In genomic region chr1:91098887-91099286, GRCm38 (mm10) we compare ENCODE assay signal across 9 mouse cellular contexts. TPM values are rescaled to one million over a fixed set of nuclear protein-coding genes. Genes with fewer than 3 reads are reported as not detected.
A peak's percentile ranks its signal among the peaks of the same experiment; 100 is the strongest.
DNase-seq lines count a peak whose midpoint lies in the region; ATAC-seq and TF ChIP-seq lines count a peak whose summit lies in the region.
"Had no signal": no experiment of that assay in that cellular context is flagged by ENCODE, and none has a peak within 500 bp of the region (broad histone marks: within the 10 kb centered on the region; RNA-seq: fewer than 3 reads in every experiment).

No protein-coding gene starts in this region.

- H3K4me2 ChIP-seq in hindbrain, embryonic 12.5 days (replicated peaks): no peak overlapping the region

- H3K27ac ChIP-seq in ES-E14 (ENCODE audit: insufficient read depth, low read depth, low read length, poor library complexity, severe bottlenecking): no peak overlapping the region
- H3K27ac ChIP-seq in hindbrain, embryonic 12.5 days: no peak overlapping the region

- peak; percentile 46 for DNase-seq in ES-E14 (ENCODE audit: low read depth, low spot score)
- DNase-seq in c-Kit-positive CD71-positive TER-119-negative erythroid progenitor cells, embryonic 14.5 days (ENCODE audit: low read depth): peak; percentile 46
- DNase-seq in frontal cortex, postnatal 25 days (ENCODE audit: low spot score in 2 of 2): peak; percentile 57 to 67
- DNase-seq in layer of hippocampus, adult 9-11 months: peak; percentile 60
- peak; percentile 83 for DNase-seq in lung, postnatal 14 days
- peak; percentile 52 to 71 for DNase-seq in right cerebral cortex, postnatal 10 days (ENCODE audit: low spot score in 2 of 2)
- peak; percentile 76 for DNase-seq in urinary bladder, postnatal 14 days (ENCODE audit: low spot score)

- H3K9ac ChIP-seq in ES-E14 (ENCODE audit: insufficient read depth, low read depth, low read length, poor library complexity, severe bottlenecking): no peak overlapping the region
- H3K9ac ChIP-seq in hindbrain, embryonic 12.5 days: no peak overlapping the region

- no peaks in the 10 kb centered on the region for H3K9me3 ChIP-seq in ES-E14 (ENCODE audit: control insufficient read depth, insufficient read depth, low read depth, low read length)
- H3K9me3 ChIP-seq in hindbrain, embryonic 12.5 days (replicated peaks): no peaks in the 10 kb centered on the region

- in situ Hi-C loops in ES-E14 (cut with MboI; ENCODE audit: low sequenced_read_pairs in 2 of 2, unreplicated experiment in 2 of 2): no loop called here

- 12% methylated on average over 6 of the region's 6 CpGs for WGBS in hindbrain, embryonic 12.5 days

- no peaks in the 10 kb centered on the region for H3K27me3 ChIP-seq in hindbrain, embryonic 12.5 days

- peaks cover 6% of the 10 kb centered on the region; the same call in 1 of the 2 replicates for H3K36me3 ChIP-seq in ES-E14 (ENCODE audit: control insufficient read depth, insufficient read depth, low read length, poor library complexity, severe bottlenecking)
- peaks cover 3% of the 10 kb centered on the region; the same call in 1 of the 2 replicates for H3K36me3 ChIP-seq in hindbrain, embryonic 12.5 days

- ATAC-seq in hindbrain, embryonic 12.5 days (ENCODE audit: low FRiP score): peak; percentile 66

- peaks cover 2 to 4% of the 10 kb centered on the region in 2 experiments; a peak in 2 of 4 replicates for H3K4me1 ChIP-seq in ES-E14 (ENCODE audit: control insufficient read depth in 2 of 2, insufficient read depth in 2 of 2, low read length in 2 of 2, poor library complexity in 1 of 2)
- peaks cover 4% of the 10 kb centered on the region for H3K4me1 ChIP-seq in hindbrain, embryonic 12.5 days

- no peak overlapping the region for H3K4me3 ChIP-seq in ES-E14 (ENCODE audit: insufficient read depth in 1 of 2, low read depth in 1 of 2, low read length in 2 of 2, poor library complexity in 1 of 2, severe bottlenecking in 1 of 2)
- H3K4me3 ChIP-seq in hindbrain, embryonic 12.5 days: no peak overlapping the region

TF ChIP-seq in ES-E14, 5 proteins besides CTCF, POLR2A, EP300 and RAD21:
- TF ChIP-seq MAFK (IDR thresholded peaks at IDR 0.05; ENCODE audit: insufficient read depth, low read depth, low read length) (no peak), ZC3H11A (IDR thresholded peaks at IDR 0.05; ENCODE audit: borderline replicate concordance, low read depth, low read length) (peak; percentile 40; the same call in 1 of the 2 replicates)

RNA-seq across cellular contexts. Expression of gene Rbm44, which starts 46.0 kb away (rescaled TPM):
- 2.6 and 3.6 TPM in 2 replicates for total RNA-seq in ES-E14 (2012; rRNA removed)
- polyA plus RNA-seq in hindbrain, embryonic 12.5 days (2016; fragmentation: Nextera tagmentation; extraction: Ambion mirVana): 0.69 and 1.5 TPM in 2 replicates
- polyA plus RNA-seq: large intestine, adult 2 months had no signal
